Mouse (Mus musculus): ENCODE measurements around the gene Dip2b. TPM values are rescaled to one million over a fixed set of nuclear protein-coding genes. Genes with fewer than 3 reads are reported as not detected.

The Dip2b gene
- total RNA-seq, 2 experiments from 2014 or later, result 10.2 to 17.5 TPM

DNA sequence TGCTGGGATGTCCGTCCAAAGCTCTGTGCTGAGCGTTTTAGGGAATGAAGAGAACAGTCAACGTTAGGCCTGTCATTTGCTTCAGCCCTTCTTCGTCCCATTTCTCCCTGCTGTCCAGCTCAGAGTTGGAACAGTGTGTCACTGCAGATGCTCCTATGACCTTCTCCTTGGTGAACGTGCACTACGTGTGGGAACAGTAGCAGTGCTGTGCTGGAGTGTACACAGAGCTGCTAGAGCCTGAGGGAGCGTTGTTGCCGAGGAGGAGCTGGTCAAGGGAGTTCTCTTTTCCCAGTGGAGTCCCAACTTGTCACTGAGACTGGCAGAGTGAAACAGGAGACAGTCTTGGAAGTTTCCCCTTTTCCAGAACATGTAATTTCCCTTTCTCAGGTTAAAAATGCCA is 43.6 kb downstream of the Dip2b start:
- ATAC-seq (replicated peaks; ENCODE audit: poor library complexity), result no peak

DNA sequence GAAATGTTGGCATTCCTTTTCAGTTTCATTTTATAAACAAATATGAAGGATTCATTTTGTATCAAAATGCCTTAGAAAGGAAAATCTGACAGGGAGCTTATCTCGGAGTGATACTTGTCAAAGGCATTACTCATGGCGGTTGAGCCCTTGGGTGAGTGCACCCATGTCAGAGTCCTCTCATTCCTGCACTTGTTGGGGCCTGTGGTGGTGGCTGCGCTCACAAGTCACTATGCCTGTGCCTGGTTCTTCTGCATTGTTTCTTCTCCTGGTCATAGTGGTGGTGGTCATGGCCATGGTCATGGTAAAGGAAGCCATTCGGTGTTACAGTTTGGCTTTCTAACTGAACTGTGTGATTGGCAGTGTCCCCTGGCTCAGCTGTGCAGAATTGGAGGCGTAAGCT is 44.3 kb downstream of the Dip2b start:
- no peak for ATAC-seq (replicated peaks; ENCODE audit: poor library complexity)

DNA sequence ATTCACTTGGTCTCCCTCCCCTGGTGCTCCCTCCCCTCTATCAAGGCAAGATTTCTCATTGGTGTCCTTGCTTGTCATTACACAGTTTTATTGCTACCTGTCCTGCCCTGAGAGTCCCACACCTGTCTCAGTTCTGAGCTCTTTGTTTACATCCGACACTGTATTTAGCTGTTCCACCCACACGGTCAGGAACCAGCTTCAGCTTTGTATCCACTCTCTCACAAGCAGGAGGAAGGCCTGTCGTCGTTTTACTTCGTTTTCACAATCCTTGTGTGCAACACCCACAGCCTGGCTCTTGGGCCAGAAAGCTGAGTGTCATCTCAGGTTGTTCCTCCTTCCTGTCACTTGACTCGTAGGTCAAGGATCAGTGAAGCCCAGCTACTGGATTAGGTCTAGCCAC is 45.4 kb downstream of the Dip2b start:
- peak; percentile 56 for ATAC-seq (replicated peaks; ENCODE audit: poor library complexity)

DNA sequence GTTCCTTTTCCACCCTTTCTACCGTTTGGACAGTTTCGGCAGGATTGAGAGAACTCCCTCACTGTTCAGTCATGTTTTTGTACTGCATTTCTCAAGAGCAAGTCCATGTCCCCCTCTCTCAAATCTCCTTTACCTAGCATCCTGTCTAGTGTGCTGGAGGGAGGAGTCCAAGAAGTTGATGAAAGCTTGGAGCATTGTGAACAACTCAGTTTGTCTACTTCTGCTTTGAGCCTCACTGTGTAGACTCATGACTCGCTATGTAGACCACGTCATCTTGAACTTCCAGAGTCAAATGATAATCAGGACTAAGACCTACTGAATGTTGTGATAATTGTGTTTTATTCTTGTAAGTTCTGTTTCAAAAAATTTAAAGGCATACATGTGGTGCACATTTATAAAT is 46.4 kb downstream of the Dip2b start:
- 0 out of 2 replicates have a peak, but pooled peaks have one; percentile 21 for ATAC-seq (replicated peaks; ENCODE audit: poor library complexity)

DNA sequence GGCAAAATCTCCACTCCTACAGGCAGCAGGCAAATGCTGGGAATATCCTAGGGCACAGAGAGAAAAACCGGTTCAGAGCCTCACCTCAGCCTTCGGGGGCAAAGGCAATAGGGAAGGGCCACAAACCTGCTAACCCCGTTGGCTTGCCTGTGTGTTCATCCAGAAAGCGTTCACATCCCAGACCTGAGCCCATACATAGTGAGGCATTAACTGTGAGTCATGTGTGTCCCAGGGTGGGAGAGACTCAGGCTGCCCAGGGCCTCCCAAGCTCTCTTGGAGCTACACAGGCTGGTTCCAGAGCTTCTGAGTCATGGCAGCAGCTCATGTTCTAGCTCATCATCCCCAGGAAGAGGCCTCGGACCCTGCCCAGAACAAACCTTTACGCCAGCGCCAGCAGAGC is 49.6 kb downstream of the Dip2b start:
- no peak for ATAC-seq (replicated peaks; ENCODE audit: poor library complexity)

DNA sequence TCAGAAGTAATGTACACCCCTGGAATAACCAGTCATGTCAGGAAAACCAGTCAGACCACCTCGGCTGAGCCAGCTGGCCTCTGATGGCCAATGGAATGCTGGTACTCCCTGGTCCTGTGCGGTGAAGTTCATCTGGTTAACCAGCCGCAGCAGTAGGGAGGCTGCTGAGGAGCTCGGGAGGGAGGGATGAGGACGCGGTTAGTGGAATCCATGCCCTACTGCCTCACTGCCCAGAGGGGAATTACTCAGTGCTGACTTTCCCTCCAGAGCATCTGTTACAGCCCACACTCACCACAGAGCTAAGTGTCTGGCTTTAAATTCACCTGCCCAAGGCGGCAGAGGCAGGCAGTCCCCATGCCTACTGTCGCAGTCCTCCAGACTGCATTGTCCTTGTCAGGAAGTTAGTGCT is 51.2 kb downstream of the Dip2b start:
- peak; percentile 42 for ATAC-seq (replicated peaks; ENCODE audit: poor library complexity)

DNA sequence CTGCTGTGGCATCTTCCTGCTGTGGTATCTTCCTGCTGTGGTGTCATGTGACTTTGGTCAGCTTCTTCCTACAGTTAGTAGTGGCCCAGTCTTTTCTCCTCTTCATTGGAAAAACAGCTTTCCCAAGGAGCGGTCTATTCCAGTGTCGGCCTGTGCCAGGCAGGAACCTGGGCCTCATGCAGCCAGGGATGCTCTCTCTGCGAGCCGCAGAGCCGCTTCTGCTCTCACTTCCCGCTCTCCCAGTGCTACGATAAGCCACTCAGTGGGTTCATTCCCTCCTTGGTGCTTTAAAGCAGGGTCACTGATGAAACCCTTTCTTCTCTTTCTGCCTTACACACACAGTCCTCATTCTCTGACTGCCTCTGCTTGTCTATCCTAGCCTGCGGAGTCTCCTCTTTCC is 53.4 kb downstream of the Dip2b start:
- peak; percentile 30 for ATAC-seq (replicated peaks; ENCODE audit: poor library complexity)

DNA sequence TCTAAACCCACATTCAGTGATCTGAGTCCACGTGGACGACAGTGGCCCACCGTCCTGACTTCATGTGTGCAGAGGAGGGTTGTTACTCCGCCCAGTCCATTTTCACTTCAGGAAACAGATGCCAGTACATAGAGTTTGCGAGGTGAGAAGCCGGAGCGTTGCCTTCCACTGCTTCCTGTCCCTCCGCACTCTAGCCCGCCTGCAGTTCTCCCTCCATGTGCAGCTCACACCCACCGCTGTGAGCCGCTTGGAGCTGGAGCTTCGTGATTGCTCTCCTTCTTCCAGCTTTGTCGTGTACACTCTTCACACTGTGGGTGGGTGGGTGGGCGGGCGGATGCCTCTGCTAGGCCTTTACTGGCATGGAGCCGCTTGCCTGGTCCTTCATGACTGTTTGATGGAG is 53.8 kb downstream of the Dip2b start:
- ATAC-seq (replicated peaks; ENCODE audit: poor library complexity), result peak; percentile 56

DNA sequence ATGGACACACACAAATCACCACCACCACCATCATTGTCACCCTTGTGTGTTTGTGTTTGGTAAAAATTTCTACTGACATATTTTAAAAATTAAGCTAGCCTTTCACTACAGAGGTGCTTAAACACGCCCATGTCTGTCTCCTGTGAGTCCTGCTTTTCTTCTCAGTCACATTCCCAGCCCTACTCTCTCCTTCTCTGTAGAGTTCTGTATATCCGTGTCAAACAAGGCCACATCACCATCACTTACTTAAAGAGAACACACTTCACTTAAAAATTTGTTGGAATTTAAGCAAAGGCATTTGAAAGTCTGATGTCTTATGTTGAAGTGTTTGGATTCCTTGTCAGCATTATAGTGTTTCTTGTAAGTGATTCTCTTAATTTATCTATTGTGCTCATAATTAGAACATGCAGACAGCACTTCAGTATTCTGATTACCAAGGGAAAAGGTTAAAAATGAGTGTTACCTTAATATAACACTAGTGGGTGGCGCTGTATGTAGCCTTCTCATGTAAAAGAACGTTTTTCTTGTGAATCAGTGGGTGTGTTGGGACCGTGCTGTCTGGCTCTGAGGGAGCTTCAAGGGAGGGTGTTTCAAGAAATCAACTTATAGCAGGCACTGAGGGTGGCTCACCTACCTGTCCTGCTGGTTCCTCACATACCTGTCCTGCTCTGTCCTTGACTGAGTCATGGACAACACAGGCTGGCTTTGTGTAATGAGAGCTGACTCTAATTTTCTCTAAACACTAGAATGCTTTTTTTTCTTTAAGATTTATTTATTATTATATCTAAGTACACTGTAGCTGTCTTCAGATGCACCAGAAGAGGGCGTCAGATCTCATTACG is 58.3 kb downstream of the Dip2b start:
- ATAC-seq (replicated peaks; ENCODE audit: poor library complexity), result no peak

DNA sequence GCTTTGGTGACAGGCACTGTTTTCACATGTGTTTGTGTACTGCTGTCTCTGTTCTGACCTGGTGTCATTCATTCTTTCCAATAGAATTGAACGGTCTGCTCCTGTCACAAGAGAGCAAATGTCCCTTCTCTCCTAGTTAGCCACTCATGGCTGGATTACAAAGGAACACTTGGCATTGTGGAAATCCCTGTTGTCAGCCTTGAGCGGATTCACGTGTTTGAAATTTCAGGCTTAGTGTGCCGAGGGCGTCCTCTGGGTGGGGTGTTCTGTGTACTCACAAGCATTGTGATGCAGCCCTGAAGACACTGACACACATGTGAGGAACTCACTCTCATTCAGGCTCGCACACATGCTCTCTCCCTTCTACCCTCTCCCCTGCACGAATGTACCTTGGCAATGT is 61.9 kb downstream of the Dip2b start:
- no peak for ATAC-seq (replicated peaks; ENCODE audit: poor library complexity)

DNA sequence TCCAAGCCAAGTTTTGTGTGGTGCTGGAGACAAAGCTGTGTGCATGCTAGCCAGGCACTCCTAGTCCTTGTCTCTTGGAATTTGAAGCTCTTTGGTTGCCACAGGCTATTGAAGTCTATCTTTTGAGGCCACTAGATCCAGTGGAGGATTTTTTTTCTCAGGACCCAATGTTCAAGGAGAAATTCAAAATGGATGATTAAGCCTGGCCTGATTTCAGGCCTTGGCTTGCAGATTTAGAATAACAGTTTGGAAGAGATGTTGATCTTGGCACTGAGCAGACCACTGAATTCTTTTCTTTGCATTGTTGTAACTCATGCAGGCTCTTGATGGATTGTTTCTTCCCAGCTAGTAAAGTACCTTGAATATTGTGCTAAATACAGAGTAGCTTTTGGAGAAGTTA is 62.7 kb downstream of the Dip2b start:
- no peak for ATAC-seq (replicated peaks; ENCODE audit: poor library complexity)

DNA sequence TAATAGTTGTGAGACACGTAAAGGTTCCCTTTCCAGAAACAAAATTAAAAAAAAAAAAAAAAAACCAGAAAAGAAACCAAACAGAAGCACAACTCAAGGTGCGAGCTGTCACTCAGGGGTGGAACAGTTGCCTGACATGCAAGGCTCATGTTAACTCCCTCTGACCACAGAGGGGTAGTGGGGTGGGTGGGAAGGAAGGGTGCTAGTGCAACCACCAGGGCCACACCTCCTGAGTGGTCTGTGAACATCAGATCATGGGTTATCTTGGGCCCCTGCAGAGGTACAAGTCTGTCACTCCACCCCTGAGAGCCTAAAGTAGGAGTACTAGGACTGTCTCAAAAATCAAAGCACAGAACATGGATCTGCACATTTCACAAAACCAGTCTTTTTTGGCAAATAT is 65.7 kb downstream of the Dip2b start:
- peak; percentile 50 for ATAC-seq (replicated peaks; ENCODE audit: poor library complexity)

DNA sequence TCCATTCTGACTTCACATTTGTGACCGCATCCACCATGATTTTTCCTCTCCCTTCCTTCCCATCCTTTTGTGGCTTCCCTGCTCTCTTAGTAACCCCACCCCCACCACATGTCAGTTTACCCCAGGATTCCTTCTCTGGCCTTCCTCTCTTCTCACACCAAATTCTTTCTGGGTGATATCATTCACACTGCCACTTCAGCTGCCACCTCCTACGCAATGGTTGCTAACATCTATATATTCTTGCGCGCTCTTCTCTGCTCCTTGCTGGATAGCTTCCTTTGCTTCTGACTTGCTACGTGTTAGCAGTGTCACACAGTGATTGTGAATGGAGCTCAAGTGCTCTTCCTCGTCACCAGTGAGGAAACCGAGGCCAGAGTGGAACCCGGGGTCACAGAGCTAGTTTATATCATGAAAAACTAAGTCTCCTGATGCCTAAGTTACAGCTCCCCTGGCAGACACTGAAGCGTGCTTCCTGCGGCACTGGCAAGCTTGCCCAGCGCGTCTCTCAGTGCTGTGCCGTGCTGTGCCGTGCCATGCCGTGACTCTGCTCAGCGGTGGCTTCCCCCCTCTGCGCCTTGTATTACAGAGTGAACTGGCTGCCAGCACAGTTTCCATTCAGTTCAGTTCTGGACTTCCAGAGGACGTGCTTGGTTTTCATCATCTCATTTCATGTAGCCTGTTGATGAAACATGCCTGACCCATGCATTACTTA is 69.8 kb downstream of the Dip2b start:
- no peak for ATAC-seq (replicated peaks; ENCODE audit: poor library complexity)

DNA sequence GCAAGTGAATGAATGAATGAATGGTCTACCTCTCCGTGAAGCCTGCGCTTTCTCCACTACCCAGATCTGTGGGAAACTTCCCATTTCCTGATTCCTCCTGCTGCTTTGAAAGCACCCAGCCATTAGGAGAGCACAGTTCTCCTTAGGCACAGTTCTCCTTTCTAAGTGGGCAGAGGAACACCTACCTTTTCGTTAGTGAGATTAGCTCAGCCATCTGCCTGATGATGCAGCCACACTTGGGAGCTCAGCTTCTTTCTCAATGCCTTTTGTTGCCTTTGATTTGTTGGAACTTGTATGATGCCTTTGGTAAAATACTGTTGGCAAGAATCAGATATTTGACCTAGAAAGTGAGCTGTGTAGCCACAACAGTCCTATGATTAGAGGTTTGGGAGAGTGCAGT is 71.5 kb downstream of the Dip2b start:
- no peak for ATAC-seq (replicated peaks; ENCODE audit: poor library complexity)

DNA sequence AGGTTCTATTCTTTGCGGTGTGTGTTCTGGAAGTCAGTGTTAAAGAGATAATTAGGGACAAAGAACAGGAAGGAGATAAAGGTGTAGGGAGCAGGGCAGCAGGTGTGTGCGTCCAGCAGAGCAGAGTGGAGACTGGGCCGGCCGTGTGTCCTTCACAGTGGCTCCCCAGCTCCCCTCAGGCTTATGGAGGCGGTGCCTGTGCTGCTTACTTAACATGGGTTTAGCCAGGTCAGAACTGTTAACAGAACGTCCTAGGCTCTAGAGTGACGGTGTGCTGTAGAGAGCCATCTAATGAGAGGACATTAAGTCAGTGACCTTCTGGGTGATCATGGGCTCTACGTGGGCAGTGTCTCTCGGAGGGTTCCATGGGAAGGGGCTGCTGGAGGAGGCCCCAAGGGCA is 73.4 kb downstream of the Dip2b start:
- no peak for ATAC-seq (replicated peaks; ENCODE audit: poor library complexity)

DNA sequence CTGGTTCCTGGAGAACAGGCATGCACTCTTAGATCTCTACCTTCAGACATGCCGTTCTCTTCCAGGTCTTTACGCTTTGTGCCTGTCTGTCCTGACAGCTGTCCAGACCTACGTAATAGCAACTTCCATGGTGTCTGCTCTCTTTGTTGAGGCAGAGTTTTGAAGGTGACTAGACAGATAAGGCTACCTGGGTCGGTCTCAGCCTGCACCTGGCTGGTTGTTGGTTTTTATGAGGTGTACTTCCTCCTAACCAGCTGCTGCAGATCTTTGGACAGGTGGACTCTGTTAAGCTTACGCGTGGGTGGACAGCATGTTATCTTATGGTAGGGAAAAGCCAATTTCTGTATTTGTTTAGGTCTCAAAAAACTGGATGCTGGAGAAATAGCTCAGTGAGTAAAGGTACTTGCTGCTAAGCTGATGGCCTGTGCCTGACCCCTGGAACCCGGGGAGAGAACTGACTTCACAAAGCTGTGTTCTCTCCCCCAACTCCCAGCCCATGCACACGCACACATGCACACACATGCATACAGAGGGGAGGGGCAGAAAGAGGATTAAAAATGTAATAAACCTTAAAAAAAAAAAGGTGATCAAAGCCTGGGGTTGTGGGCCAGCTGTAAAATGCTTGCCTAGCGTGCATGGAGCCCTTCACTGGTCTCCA is 74.0 kb downstream of the Dip2b start:
- ATAC-seq (replicated peaks; ENCODE audit: poor library complexity), result no peak

DNA sequence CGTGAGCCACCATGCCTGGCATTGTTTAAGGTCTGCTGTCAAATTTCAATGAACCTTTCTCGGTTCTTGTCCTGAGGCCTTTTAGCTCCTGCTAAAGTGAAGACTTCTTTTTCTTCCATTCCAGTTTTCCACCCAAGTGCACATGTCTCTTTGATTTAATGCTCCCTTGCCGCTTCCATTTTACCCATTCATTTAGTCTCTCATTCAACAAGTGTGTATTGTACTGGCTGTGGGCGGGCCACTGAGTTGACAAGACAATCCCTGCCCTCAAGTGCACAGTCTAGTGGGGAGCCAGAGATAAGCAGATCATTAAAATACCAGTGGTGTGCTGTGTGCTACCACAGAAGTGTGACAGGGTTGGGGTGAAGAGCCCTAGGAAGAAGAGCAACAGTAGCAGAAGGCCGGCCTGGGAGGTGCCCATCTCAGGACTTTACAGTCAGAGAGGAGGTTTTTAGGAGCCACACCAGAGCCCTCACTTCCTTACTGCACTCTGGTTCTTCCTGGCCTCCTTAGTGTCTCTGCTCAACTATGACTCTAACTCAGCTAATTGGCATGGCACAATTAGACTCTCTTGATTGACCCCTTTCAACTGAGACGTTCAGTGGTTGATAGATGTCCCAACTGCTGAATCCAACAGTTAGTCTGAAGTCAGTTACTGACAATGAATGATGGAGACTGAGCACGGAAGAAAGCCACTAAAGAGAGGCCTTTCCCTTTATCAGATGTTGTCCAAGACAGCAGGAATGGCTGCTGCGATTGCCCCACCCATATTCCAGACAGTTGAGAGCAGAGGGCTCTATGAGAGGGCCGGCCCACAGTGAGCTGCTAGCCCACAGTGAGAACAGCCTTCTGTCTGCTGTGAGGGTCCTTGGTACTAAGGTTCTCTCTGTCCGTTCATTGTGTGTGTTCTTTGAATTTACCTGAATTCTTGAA is 75.1 kb downstream of the Dip2b start:
- peak; percentile 93 for ATAC-seq (replicated peaks; ENCODE audit: poor library complexity)

DNA sequence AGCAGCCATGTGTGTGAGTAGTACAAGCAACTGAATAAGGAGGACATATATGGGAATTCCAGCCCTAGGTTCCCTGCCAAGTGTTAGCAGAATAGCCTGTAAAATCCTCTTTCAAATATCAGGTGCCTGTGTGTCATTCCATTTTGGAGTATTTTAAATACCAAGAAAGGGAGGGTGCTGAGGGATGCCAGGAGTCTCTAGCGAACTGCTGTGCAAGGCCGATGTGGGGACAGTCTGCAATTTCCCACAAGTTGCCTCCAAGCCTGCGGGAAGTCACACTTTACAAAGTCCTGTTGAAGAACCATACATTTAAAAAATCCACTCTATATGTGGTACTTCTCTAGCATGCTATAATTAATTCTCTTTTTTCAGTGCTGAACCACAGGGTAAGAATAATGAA is 77.0 kb downstream of the Dip2b start:
- no peak for ATAC-seq (replicated peaks; ENCODE audit: poor library complexity)

DNA sequence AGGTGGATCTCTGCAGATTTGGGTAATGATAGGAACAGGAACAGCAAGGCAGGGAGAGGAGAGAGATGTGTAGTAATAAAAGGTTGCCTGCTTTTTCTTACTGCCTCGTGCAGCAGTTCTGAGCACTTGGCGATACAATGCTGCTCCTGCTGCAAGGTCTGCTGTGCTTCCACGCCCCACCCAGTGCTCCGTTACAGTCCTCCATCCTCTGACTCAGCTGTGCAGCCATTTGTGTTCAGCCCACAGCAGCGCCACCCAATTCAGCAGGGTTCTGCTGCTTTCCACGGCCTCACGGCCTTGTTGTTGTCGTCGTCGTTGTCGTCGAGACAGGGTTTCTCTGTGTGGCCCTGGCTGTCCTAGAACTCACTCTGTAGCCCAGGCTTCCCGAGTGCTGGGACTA is 77.9 kb downstream of the Dip2b start:
- no peak for ATAC-seq (replicated peaks; ENCODE audit: poor library complexity)

DNA sequence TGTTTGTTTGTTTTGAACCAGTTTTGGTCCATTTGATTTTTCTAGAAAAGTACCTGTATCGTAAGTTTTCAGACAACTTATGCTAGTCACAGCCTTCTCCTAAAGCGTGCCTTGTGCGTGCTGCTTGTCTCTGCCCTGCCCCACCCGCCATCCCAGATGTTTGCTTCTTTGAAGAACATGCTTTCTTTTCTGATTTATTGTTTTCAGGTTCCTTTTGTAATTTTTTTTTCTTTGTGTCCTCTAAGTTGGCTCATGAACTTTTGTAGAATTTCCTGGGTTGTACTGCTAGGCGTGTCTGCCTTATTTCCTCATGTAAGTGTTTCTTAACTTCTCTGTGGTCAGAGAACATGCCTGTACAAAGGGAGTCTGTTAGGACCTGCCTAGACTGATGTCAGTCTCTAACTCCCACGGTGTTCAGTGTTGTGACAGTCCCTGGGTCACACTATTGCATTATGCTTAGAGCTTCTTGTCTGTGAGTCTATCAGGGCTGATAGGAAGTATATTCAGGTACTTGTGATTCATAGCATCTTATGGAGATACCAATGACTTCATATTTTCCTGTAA is 80.8 kb downstream of the Dip2b start:
- peak; percentile 95 for ATAC-seq (replicated peaks; ENCODE audit: poor library complexity)
